Mouse (Mus musculus): Measurements from ENCODE around the gene Il22ra1.

DNA sequence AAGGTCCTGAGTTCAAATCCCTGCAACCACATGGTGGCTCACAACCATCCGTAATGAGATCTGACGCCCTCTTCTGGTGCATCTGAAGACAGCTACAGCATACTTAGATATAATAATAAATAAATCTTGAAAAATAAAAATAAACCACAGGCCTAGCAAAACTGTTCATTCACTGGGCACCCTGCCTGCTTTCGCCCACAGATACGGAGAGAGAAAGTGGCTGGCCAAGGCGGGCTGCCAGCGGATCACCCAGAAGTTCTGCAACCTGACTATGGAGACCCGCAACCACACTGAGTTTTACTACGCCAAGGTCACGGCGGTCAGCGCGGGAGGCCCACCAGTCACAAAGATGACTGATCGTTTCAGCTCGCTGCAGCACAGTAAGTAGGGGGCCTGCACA, 5.9 kb downstream of the Il22ra1 start:
- TF ChIP-seq CTCF (IDR thresholded peaks at IDR 0.05; ENCODE audit: borderline replicate concordance, insufficient read depth, low read length) (no peak), POLR2A (IDR thresholded peaks at IDR 0.05; ENCODE audit: low read depth, low read length) (no peak)
